Mouse (Mus musculus) kidney, adult 9 months (tissue): ENCODE results near the gene Eya2.

Source experiments
- DNase-seq: peaks from one replicate; pipeline ENCODE4 v3.0.0; 2022

The Eya2 gene

GRCm38 (mm10) chr2:165595676-165596070 is 841 bp downstream of the Eya2 start:
- no peak for DNase-seq

GRCm38 (mm10) chr2:165596141-165596540 is 1.3 kb downstream of the Eya2 start:
- DNase-seq, result no peak

GRCm38 (mm10) chr2:165597536-165597935 is 2.7 kb downstream of the Eya2 start:
- DNase-seq, result no peak

GRCm38 (mm10) chr2:165598139-165598538 is 3.3 kb downstream of the Eya2 start:
- peak; percentile 20 for DNase-seq

- no peak for DNase-seq
These were observed 4.7 kb downstream of the Eya2 start for GRCm38 (mm10) chr2:165599566-165599965.

GRCm38 (mm10) chr2:165600926-165601325 is 6.1 kb downstream of the Eya2 start:
- no peak for DNase-seq

GRCm38 (mm10) chr2:165601605-165602004 is 6.8 kb downstream of the Eya2 start:
- no peak for DNase-seq

GRCm38 (mm10) chr2:165603775-165604174 is 8.9 kb downstream of the Eya2 start:
- no peak for DNase-seq

- no peak for DNase-seq
These were observed 16.9 kb downstream of the Eya2 start for GRCm38 (mm10) chr2:165611551-165612253.

- no peak for DNase-seq
These were observed 19.0 kb downstream of the Eya2 start for GRCm38 (mm10) chr2:165613741-165614339.

- DNase-seq, result no peak
These were observed 26.7 kb downstream of the Eya2 start for GRCm38 (mm10) chr2:165621488-165621887.

- no peak for DNase-seq
These were observed 27.8 kb downstream of the Eya2 start for GRCm38 (mm10) chr2:165622596-165622995.

GRCm38 (mm10) chr2:165626826-165627225 is 32.0 kb downstream of the Eya2 start:
- no peak for DNase-seq

- DNase-seq, result no peak
These were observed 33.1 kb downstream of the Eya2 start for GRCm38 (mm10) chr2:165627974-165628373.

GRCm38 (mm10) chr2:165629900-165630299 is 35.1 kb downstream of the Eya2 start:
- DNase-seq, result no peak

- no peak for DNase-seq
These were observed 38.4 kb downstream of the Eya2 start for GRCm38 (mm10) chr2:165633011-165633785.

GRCm38 (mm10) chr2:165634481-165634880 is 39.6 kb downstream of the Eya2 start:
- no peak for DNase-seq

- no peak for DNase-seq
These were observed 44.4 kb downstream of the Eya2 start for GRCm38 (mm10) chr2:165639075-165639755.

GRCm38 (mm10) chr2:165641909-165642505 is 47.2 kb downstream of the Eya2 start:
- DNase-seq, result no peak

GRCm38 (mm10) chr2:165643596-165643995 is 48.8 kb downstream of the Eya2 start:
- no peak for DNase-seq

- no peak for DNase-seq
These were observed 49.2 kb downstream of the Eya2 start for GRCm38 (mm10) chr2:165644057-165644456.

- DNase-seq, result no peak
These were observed 56.2 kb downstream of the Eya2 start for GRCm38 (mm10) chr2:165651031-165651430.

GRCm38 (mm10) chr2:165652281-165652680 is 57.4 kb downstream of the Eya2 start:
- no peak for DNase-seq
